Mouse (Mus musculus) spleen, adult 2 months (tissue): ENCODE results near the gene Olfr1509. TPM values are rescaled to one million over a fixed set of nuclear protein-coding genes. Genes with fewer than 3 reads are reported as not detected.

ENCODE experiments used
- DNase-seq, 2 experiments: peaks; one replicate each; pipeline versions ENCODE4 v3.0.0 to v3.0.0-alpha.2; 2012 to 2021; ENCODE audit warnings: low spot score in 2 of 2, low read depth in 1 of 2
- H3K27ac ChIP-seq: fragments of 200-500 bp; 2 replicates; pipeline ENCODE4 v1.5.1; 2012; ENCODE audit warnings: low read length, inconsistent platforms; ENCODE audit not compliant: insufficient read depth
- H3K27me3 ChIP-seq: fragments of 200-500 bp; 2 replicates; pipeline ENCODE4 v1.6.1; 2012; ENCODE audit warnings: mild to moderate bottlenecking, moderate library complexity, low read length, inconsistent platforms; ENCODE audit not compliant: control insufficient read depth, insufficient read depth
- H3K36me3 ChIP-seq: fragments of 200-500 bp; 2 replicates; pipeline ENCODE4 v1.6.1; 2012; ENCODE audit warnings: mild to moderate bottlenecking, low read length, inconsistent platforms; ENCODE audit not compliant: control insufficient read depth, insufficient read depth
- H3K4me1 ChIP-seq: fragments of 200-500 bp; 2 replicates; pipeline ENCODE4 v1.6.1; 2011; ENCODE audit warnings: inconsistent platforms; ENCODE audit not compliant: control insufficient read depth, insufficient read depth, insufficient read length
- H3K4me3 ChIP-seq: fragments of 200-500 bp; 2 replicates; pipeline ENCODE4 v1.5.1; 2011; ENCODE audit warnings: mild to moderate bottlenecking, inconsistent platforms; ENCODE audit not compliant: insufficient read depth, insufficient read length; ENCODE audit errors: extremely low read depth
- CTCF ChIP-seq: fragments of 200-500 bp; IDR thresholded peaks from 2 replicates; pipeline ENCODE4 v1.5.1; 2011; ENCODE audit warnings: mild to moderate bottlenecking, inconsistent platforms; ENCODE audit not compliant: insufficient read depth, insufficient read length, insufficient replicate concordance; ENCODE audit errors: extremely low read depth
- POLR2A ChIP-seq: fragments of 200-500 bp; IDR thresholded peaks from 2 replicates; pipeline ENCODE4 v1.6.1; 2011; ENCODE audit warnings: low read depth, low read length, inconsistent platforms
- WGBS: fragments of 180-500 bp; shearing (Covaris S2); methylation state at CpG from one replicate; pipeline ENCODE4 v1.1.7; 2018; 5-methylcytosine and 5-hydroxymethylcytosine counted together
- polyA plus RNA-seq: library from polyadenylated mRNA; depleted of rRNA; stranded (reverse); fragments of >200 nt; gene quantifications from 2 replicates; pipeline ENCODE4 v1.2.3, GENCODE M21; 2012; rRNA removed

Olfr1509 gene
- polyA plus RNA-seq, 1 experiment: not detected

- DNase-seq: no peak
- no peaks in the 10 kb centered on the region for H3K36me3 ChIP-seq
- TF ChIP-seq POLR2A (no peak), CTCF (no peak)
- 89% methylated on average over 1 of the region's 1 CpGs for WGBS
- no peaks in the 10 kb centered on the region for H3K4me1 ChIP-seq
- H3K27me3 ChIP-seq: no peaks in the 10 kb centered on the region
- H3K4me3 ChIP-seq: no peak overlapping the region
- no peak overlapping the region for H3K27ac ChIP-seq
Observed at GRCm38 (mm10) chr14:52465738-52466137, 22.9 kb downstream of the Olfr1509 start.

- whole genome bisulfite sequencing: 83% methylated on average over 2 of the region's 2 CpGs
- Histone ChIP-seq H3K27ac (no peak within 1 kb of the TSS), H3K36me3 (no peaks in the 10 kb centered on the region), H3K27me3 (no peaks in the 10 kb centered on the region), H3K4me3 (no peak within 1 kb of the TSS), H3K4me1 (no peaks in the 10 kb centered on the region)
- TF ChIP-seq POLR2A (no peak), CTCF (no peak)
- DNase-seq: no peak
Observed at GRCm38 (mm10) chr14:52467395-52467794, 24.6 kb downstream of the Olfr1509 start, which contains the start of gene Olfr1508. Gene Olfr1508 (minus strand): TSS chr14:52467495.

- WGBS: 62% methylated on average over 4 of the region's 4 CpGs
- TF ChIP-seq POLR2A (no peak), CTCF (no peak)
- H3K4me1 ChIP-seq: no peaks in the 10 kb centered on the region
- no peaks in the 10 kb centered on the region for H3K27me3 ChIP-seq
- DNase-seq: no peak
- no peak within 1 kb of the TSS for H3K27ac ChIP-seq
- H3K4me3 ChIP-seq: no peak within 1 kb of the TSS
- no peaks in the 10 kb centered on the region for H3K36me3 ChIP-seq
Observed at GRCm38 (mm10) chr14:52495516-52495915, 52.7 kb downstream of the Olfr1509 start, which contains the start of gene Olfr1507. Gene Olfr1507 (minus strand): TSS chr14:52495749.

Other genes with a start within 250 kb of the Olfr1509 start
- 7.7 and 8.7 TPM in 2 replicates for gene Supt16, start 245.6 kb upstream of the Olfr1509 start, polyA plus RNA-seq
- gene Chd8, start 185.2 kb upstream of the Olfr1509 start, polyA plus RNA-seq: 33.2 and 34.2 TPM in 2 replicates
- gene Tox4, start 163.8 kb upstream of the Olfr1509 start, polyA plus RNA-seq: 27.5 and 31.0 TPM in 2 replicates
- 6.5 and 7.3 TPM in 2 replicates for gene Rab2b, start 163.4 kb upstream of the Olfr1509 start, polyA plus RNA-seq
- 24.1 and 26.2 TPM in 2 replicates for gene Mettl3, start 137.9 kb upstream of the Olfr1509 start, polyA plus RNA-seq
- 4.6 and 5.0 TPM in 2 replicates for gene Sall2, start 114.2 kb upstream of the Olfr1509 start, polyA plus RNA-seq
- gene Olfr1513, start 86.6 kb upstream of the Olfr1509 start, polyA plus RNA-seq: not detected in 2 replicates
- gene Olfr1512, start 63.8 kb upstream of the Olfr1509 start, polyA plus RNA-seq: not detected in 2 replicates
- gene Olfr1511, start 45.6 kb upstream of the Olfr1509 start, polyA plus RNA-seq: not detected in 2 replicates
- gene Olfr1510, start 28.6 kb upstream of the Olfr1509 start, polyA plus RNA-seq: not detected in 2 replicates
- gene Olfr1508, start 24.5 kb downstream of the Olfr1509 start, polyA plus RNA-seq: not detected in 2 replicates
- gene Olfr1507, start 52.8 kb downstream of the Olfr1509 start, polyA plus RNA-seq: not detected in 2 replicates